Mouse (Mus musculus) neural tube, embryonic 11.5 days (tissue): ENCODE data around the gene Cavin3. TPM values are rescaled to one million over a fixed set of nuclear protein-coding genes. Genes with fewer than 3 reads are reported as not detected.

Source experiments
- ATAC-seq: fragments of 200-750 bp; cut with Nextera tagmentation; 2 replicates; pipeline ENCODE4 v1.8.0; 2017; ENCODE audit warnings: moderate number of reproducible peaks, mild to moderate bottlenecking, moderate TSS enrichment, moderate library complexity; ENCODE audit not compliant: insufficient read depth, low FRiP score, low TSS enrichment
- DNase-seq: peaks from one replicate; pipeline ENCODE4 v3.0.0-alpha.2; 2015; ENCODE audit warnings: low spot score
- H3K27ac ChIP-seq: fragments of 300-500 bp; sonication (generic); 2 replicates; pipeline ENCODE4 v1.5.1; 2014; ENCODE audit warnings: low read depth, mild to moderate bottlenecking, low read length
- H3K27me3 ChIP-seq: fragments of 300-500 bp; sonication (generic); 2 replicates; pipeline ENCODE4 v1.6.1; 2014; ENCODE audit warnings: mild to moderate bottlenecking, low read length, mixed read lengths; ENCODE audit not compliant: control insufficient read depth, insufficient read depth
- H3K36me3 ChIP-seq: fragments of 300-500 bp; sonication (generic); 2 replicates; pipeline ENCODE4 v1.6.1; 2014; ENCODE audit warnings: mild to moderate bottlenecking, low read length, moderate library complexity, mixed read lengths; ENCODE audit not compliant: control insufficient read depth, insufficient read depth
- H3K4me1 ChIP-seq: fragments of 300-500 bp; sonication (generic); 2 replicates; pipeline ENCODE4 v1.6.1; 2014; ENCODE audit warnings: low read length, mixed read lengths; ENCODE audit not compliant: control insufficient read depth, insufficient read depth
- H3K4me2 ChIP-seq: fragments of 300-500 bp; sonication (generic); 2 replicates; pipeline ENCODE4 v1.6.1; 2014; ENCODE audit warnings: low read depth, mild to moderate bottlenecking, moderate library complexity
- H3K4me3 ChIP-seq: fragments of 300-500 bp; sonication (generic); 2 replicates; pipeline ENCODE4 v1.5.1; 2014; ENCODE audit warnings: low read depth, low read length
- H3K9ac ChIP-seq: fragments of 300-500 bp; sonication (generic); 2 replicates; pipeline ENCODE4 v1.6.1; 2014; ENCODE audit warnings: mild to moderate bottlenecking, low read length
- H3K9me3 ChIP-seq: fragments of 300-500 bp; sonication (generic); 2 replicates; pipeline ENCODE4 v1.6.1; 2016; ENCODE audit warnings: low read length; ENCODE audit not compliant: control insufficient read depth
- WGBS: fragments of 180-500 bp; shearing (Covaris S2); extraction: QIAGEN DNeasy Blood & Tissue Kit; methylation state at CpG from one replicate; pipeline ENCODE4 v1.1.7; 2014; 5-methylcytosine and 5-hydroxymethylcytosine counted together
- polyA plus RNA-seq: library from polyadenylated mRNA; unstranded; fragments of >200 nt; fragmentation: Nextera tagmentation; extraction: Ambion mirVana; gene quantifications from 2 replicates; pipeline ENCODE4 v1.2.1, GENCODE M21; 2014

Gene Cavin3
- polyA plus RNA-seq, 1 experiment from 2014 or later: 23.0 TPM

DNA sequence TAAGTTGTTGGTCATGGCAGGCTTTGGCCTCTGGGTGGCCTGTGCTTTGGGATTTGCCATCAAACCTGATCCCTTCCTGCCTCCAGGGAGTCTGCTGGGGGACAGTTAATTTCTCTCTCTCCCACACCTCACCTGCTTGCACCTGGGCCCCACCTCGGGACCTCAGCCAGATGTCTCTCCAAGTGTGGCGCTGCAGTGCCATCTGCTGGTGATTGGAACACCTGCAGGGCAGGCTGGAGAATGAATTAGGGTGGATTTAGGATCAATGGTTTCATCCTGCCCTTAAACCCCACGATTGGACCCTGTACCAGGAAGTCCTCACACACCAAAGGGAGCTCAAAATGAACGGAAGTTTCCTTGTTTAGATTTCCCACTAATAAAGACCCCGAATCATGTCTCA is 33.1 kb upstream of the Cavin3 start:
- 12% methylated on average over 5 of the region's 5 CpGs for WGBS
- H3K4me3 ChIP-seq: no peak overlapping the region
- H3K27me3 ChIP-seq: no peaks in the 10 kb centered on the region

DNA sequence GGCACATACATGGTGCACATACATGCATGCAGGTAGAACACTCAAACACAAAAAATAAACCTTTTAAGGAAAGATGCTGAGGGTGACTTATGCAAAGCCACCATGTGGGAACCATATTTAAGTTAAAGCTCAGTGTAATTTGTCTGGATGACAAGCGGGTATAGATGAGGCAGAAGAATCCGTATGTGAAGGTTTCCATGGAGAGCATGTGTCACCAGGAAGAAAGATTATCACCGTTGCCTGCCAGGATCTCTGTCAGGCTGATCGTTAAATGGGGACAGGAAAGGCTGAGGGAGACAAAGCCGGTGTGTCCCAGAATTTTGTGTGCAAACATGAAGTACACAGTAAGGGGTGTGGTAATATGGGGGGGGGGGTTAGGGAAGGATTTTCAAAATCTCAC is 32.5 kb upstream of the Cavin3 start:
- WGBS: 46% methylated on average over 5 of the region's 5 CpGs
- H3K27ac ChIP-seq: no peak overlapping the region
- no peak overlapping the region for H3K9ac ChIP-seq
- H3K36me3 ChIP-seq: no peaks in the 10 kb centered on the region
- no peaks in the 10 kb centered on the region for H3K9me3 ChIP-seq
- no peak overlapping the region for H3K4me2 ChIP-seq
- ATAC-seq (no peak), DNase-seq (no peak)
- H3K27me3 ChIP-seq: no peaks in the 10 kb centered on the region
- H3K4me3 ChIP-seq: no peak overlapping the region
- H3K4me1 ChIP-seq: no peaks in the 10 kb centered on the region

More for the DNA sequence above, 33.1 kb upstream of the Cavin3 start:
- Histone ChIP-seq H3K9me3 (no peaks in the 10 kb centered on the region), H3K4me1 (no peaks in the 10 kb centered on the region), H3K9ac (no peak overlapping the region), H3K27ac (no peak overlapping the region), H3K36me3 (no peaks in the 10 kb centered on the region), H3K4me2 (no peak overlapping the region)
- peak; percentile 67; the same call in 1 of the 2 replicates for ATAC-seq
- peak; percentile 72 for DNase-seq

DNA sequence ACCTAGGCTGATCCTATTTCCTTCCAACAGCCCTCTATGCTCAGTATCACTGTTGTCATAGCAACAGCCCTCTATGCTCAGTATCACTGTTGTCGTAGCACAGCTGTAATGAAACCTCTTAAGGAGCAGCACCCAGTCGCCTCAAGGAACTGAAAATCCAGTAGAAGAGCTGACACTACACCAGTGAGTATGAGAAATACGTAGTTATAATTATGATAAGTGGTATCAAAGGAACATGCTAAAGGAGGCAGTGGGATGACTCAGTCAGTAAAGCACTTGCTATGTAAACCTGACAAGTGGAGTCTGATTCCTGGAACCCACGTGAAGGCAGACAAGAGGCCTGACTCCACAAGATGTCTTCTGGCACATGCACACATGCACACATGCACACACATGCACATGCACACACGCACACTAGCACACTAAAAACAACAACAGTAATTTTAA is 31.8 kb upstream of the Cavin3 start:
- no peaks in the 10 kb centered on the region for H3K4me1 ChIP-seq
- H3K27me3 ChIP-seq: no peaks in the 10 kb centered on the region
- no peaks in the 10 kb centered on the region for H3K9me3 ChIP-seq
- no peaks in the 10 kb centered on the region for H3K36me3 ChIP-seq
- no peak overlapping the region for H3K27ac ChIP-seq
- ATAC-seq: no peak
- WGBS: 67% methylated on average over 5 of the region's 5 CpGs
- no peak for DNase-seq
- no peak overlapping the region for H3K4me2 ChIP-seq
- H3K4me3 ChIP-seq: no peak overlapping the region
- no peak overlapping the region for H3K9ac ChIP-seq

DNA sequence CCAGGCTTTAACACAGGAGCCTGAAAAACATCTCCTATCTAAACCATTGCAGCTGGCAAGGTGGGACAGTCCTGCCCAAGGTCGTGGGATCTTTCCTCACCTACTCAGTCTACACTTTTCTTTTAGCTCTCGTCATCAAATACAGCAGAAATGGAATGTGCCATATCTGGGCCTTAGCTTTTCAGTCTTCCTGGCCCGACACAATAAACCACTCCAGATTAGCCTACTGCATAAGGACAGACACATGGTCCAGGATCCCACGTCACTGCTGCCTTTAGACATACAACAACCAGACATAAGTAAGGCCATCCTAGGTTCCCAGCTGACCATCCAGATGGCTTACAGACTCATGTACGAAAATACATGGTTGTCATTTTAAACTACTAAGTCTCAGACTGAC is 28.0 kb upstream of the Cavin3 start:
- H3K9me3 ChIP-seq: no peaks in the 10 kb centered on the region
- no peak overlapping the region for H3K9ac ChIP-seq
- DNase-seq (no peak), ATAC-seq (no peak)
- 85% methylated on average over 5 of the region's 5 CpGs for whole genome bisulfite sequencing
- no peak overlapping the region for H3K27ac ChIP-seq
- no peaks in the 10 kb centered on the region for H3K27me3 ChIP-seq
- no peak overlapping the region for H3K4me3 ChIP-seq
- H3K4me2 ChIP-seq: no peak overlapping the region
- no peaks in the 10 kb centered on the region for H3K36me3 ChIP-seq
- no peaks in the 10 kb centered on the region for H3K4me1 ChIP-seq

DNA sequence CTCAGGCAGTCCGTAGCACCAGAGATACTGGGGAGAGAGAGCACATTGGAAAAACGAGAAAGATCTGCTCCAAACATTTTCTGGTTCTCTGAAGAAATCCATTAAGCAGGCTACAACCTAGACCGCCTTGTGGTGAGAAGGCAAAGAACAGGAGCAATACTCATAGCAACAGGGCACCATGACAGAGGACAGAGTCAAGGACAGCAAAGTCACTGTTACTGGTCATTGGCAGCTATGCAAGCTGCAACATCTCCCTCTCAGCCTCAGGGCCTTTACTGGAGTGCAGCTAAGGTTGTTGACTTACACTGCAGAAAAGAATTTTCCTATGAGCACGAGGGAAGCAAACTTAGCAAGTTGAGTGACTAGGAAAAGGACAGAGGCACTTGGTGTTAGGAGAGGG is 25.2 kb upstream of the Cavin3 start:
- Histone ChIP-seq H3K4me3 (no peak overlapping the region), H3K4me1 (no peaks in the 10 kb centered on the region), H3K36me3 (no peaks in the 10 kb centered on the region), H3K9me3 (no peaks in the 10 kb centered on the region), H3K27me3 (no peaks in the 10 kb centered on the region), H3K4me2 (no peak overlapping the region), H3K9ac (no peak overlapping the region), H3K27ac (no peak overlapping the region)
- 73% methylated on average over 4 of the region's 4 CpGs for WGBS
- ATAC-seq (no peak), DNase-seq (no peak)

DNA sequence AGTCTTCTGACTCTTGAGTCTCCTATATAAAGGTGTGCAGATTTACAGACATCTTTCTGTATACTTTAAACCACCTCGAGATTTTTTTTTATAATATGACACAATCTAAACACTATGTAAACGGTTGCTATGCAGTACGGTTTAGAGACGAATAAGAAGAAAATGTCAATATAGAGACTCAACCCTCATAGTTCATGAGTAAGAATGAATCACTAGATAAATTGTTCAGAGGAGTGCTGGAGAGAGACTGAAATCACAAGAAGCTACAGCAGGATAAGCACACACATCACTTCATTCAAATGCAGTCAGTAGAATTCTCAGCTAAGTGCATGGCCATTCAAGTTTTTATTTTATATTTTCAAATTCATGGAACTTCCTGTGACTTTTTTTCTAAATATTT is 19.9 kb upstream of the Cavin3 start:
- Histone ChIP-seq H3K36me3 (no peaks in the 10 kb centered on the region), H3K27ac (no peak overlapping the region), H3K27me3 (no peaks in the 10 kb centered on the region), H3K4me2 (no peak overlapping the region), H3K4me3 (no peak overlapping the region), H3K9me3 (no peaks in the 10 kb centered on the region), H3K9ac (no peak overlapping the region), H3K4me1 (no peaks in the 10 kb centered on the region)
- no peak for ATAC-seq
- WGBS: 94% methylated on average over 4 of the region's 4 CpGs
- DNase-seq: no peak

DNA sequence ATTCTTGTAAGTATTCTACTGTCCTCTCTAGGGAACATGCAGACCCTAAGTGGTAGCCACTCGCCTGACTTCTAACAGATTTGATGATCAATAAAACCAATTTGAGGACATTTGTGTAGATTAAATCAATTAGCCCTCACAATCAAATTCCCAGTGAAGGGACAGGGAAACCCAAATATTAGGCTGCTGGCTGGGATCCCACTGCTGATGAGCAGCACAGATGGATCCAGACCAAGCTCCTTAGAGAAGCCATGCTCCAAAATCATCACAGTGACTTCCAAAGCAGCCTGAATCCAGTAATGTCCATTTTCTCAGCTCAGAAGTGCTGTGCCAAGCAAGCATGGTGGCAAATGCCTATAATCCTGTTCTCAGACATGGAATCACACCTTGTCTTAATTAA is 17.6 kb upstream of the Cavin3 start:
- H3K4me3 ChIP-seq: no peak overlapping the region
- no peak overlapping the region for H3K27ac ChIP-seq
- no peak overlapping the region for H3K4me2 ChIP-seq
- H3K9ac ChIP-seq: no peak overlapping the region
- WGBS: 91% methylated on average over 1 of the region's 1 CpGs
- H3K36me3 ChIP-seq: no peaks in the 10 kb centered on the region
- ATAC-seq (no peak), DNase-seq (no peak)
- no peaks in the 10 kb centered on the region for H3K4me1 ChIP-seq
- H3K27me3 ChIP-seq: no peaks in the 10 kb centered on the region
- no peaks in the 10 kb centered on the region for H3K9me3 ChIP-seq

DNA sequence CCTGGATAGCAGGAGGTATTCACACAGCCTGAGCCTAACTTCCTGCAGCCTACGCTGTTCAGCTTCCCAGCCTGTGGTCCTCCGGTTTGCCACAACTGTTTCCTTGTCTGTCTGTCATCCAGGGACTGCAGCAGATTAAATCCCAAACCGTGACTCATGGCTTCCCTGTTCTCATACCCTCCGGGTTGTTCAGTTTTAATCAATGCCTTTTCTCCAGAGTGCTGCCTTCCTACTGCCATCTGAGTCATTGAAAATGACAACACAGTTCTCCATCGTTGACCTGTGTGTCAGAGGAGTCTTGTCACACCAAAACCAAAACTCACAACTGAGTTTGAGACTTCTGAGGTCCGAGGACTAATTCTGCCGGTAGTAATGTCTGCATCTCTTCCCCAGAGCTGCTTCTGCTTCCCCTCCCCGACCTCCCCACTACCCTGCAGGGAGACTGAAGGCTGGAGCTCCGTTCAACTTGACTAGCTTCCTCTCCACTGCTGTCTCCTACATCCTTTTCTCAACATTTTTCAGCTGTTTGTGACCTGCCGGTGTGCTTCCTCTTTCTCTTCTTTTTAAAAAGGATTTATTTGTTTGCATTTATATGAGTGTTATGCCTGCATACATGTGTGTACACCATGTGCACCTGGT is 16.9 kb upstream of the Cavin3 start:
- no peak for ATAC-seq
- Histone ChIP-seq H3K36me3 (no peaks in the 10 kb centered on the region), H3K9me3 (no peaks in the 10 kb centered on the region), H3K27me3 (no peaks in the 10 kb centered on the region), H3K9ac (no peak overlapping the region), H3K4me2 (no peak overlapping the region), H3K27ac (no peak overlapping the region), H3K4me3 (no peak overlapping the region), H3K4me1 (no peaks in the 10 kb centered on the region)
- no peak for DNase-seq
- 66% methylated on average over 10 of the region's 10 CpGs for WGBS

DNA sequence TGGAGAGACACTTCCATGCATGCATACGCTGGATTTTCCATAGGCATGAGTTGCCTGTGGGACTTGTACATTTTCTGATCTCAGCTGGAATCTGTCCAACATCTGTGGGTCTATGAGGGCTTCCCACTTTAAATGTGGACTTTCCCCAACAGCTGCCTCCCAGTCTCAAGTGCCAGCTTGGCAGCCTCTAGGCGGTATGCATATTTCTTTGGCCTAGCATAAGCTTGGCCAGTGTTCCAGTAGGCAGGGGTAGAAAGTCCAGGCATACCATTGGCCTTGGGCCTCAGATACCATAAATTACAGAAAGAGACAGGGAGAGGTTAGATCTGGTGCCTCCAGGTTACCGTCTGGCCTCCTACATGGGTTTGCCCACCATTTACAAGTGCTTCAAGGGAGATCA is 15.8 kb upstream of the Cavin3 start:
- Histone ChIP-seq H3K9me3 (no peaks in the 10 kb centered on the region), H3K9ac (no peak overlapping the region), H3K36me3 (no peaks in the 10 kb centered on the region), H3K27me3 (no peaks in the 10 kb centered on the region), H3K27ac (no peak overlapping the region), H3K4me3 (no peak overlapping the region), H3K4me2 (no peak overlapping the region), H3K4me1 (no peaks in the 10 kb centered on the region)
- no peak for DNase-seq
- 90% methylated on average over 3 of the region's 3 CpGs for WGBS
- ATAC-seq: no peak
